Comparison of ENCODE assay signal across 20 mouse cellular contexts in the genomic region with DNA sequence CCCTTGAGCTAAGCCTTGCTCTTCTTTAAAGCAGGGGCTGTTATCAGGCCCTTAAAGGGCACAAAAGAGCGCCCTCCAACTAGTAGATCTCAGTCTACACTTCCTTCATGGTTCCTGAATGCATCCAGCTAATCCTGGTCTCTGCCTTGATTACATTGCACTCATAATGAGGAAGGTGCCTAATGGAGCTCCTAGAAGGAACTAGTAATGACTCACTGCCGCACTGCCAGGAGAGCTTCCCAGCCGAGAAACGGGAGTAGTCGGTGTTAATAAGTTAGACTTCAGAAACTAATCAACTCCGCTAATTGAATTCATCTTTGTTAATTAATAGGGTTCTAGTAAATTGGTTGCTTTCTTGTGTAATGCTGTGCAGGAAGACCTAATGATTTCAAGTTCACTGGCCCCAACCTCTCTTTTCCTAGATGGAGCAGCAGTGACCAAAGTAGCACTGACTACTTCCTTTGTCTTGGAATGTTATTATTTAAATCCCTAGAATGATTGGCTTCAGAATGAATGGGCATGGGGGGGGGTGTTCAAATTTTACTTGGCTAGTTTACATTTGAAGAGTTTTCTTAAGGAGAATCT.
"Had no signal": no experiment of that assay in that cellular context is flagged by ENCODE, and none has a peak within 500 bp of the region (broad histone marks: within the 10 kb centered on the region; RNA-seq: fewer than 3 reads in every experiment).

No protein-coding gene starts in this region.

- H3K4me3 ChIP-seq: kidney, embryonic 15.5 days; left cerebral cortex, adult 2 months; limb, embryonic 12.5 days; limb, embryonic 15.5 days; midbrain, embryonic 15.5 days; myocyte; neural tube, embryonic 15.5 days had no signal

- H3K27me3 ChIP-seq: kidney, embryonic 15.5 days; limb, embryonic 12.5 days; limb, embryonic 15.5 days; midbrain, embryonic 15.5 days; neural tube, embryonic 15.5 days had no signal

- DNase-seq: kidney, adult 8-10 months; kidney, postnatal 10 days; kidney, postnatal 36 days; layer of hippocampus, postnatal 36 days; left cerebral cortex, postnatal 4 days; liver, postnatal 0 days; thymus, adult 18-20 months; thymus, postnatal 36 days had no signal

- H3K9me3 ChIP-seq: kidney, embryonic 15.5 days; limb, embryonic 12.5 days; limb, embryonic 15.5 days; midbrain, embryonic 15.5 days; neural tube, embryonic 15.5 days had no signal

- H3K27ac ChIP-seq: kidney, embryonic 15.5 days; left cerebral cortex, adult 2 months; limb, embryonic 12.5 days; limb, embryonic 15.5 days; liver, embryonic 14.5 days; macrophage; midbrain, embryonic 15.5 days; neural tube, embryonic 15.5 days had no signal

- H3K9ac ChIP-seq: kidney, embryonic 15.5 days; limb, embryonic 12.5 days; limb, embryonic 15.5 days; liver, embryonic 14.5 days; liver, postnatal 0 days; lung, embryonic 14.5 days; midbrain, embryonic 15.5 days; neural tube, embryonic 15.5 days had no signal

- ATAC-seq: liver, postnatal 0 days; lung, postnatal 0 days; midbrain, embryonic 15.5 days had no signal

- H3K4me2 ChIP-seq: kidney, embryonic 15.5 days; limb, embryonic 12.5 days; limb, embryonic 15.5 days; liver, embryonic 11.5 days; lung, embryonic 14.5 days; midbrain, embryonic 15.5 days; neural tube, embryonic 15.5 days had no signal

- H3K36me3 ChIP-seq: midbrain, embryonic 15.5 days had no signal

- H3K4me1 ChIP-seq: kidney, embryonic 15.5 days; limb, embryonic 12.5 days; limb, embryonic 15.5 days; midbrain, embryonic 15.5 days; neural tube, embryonic 15.5 days had no signal
